Mouse (Mus musculus) cerebellum, adult 9-11 months (tissue): ENCODE data around the gene Sgca.

Experiments
- DNase-seq: peaks from one replicate; pipeline ENCODE4 v3.0.0; 2022

Gene Sgca

GRCm38 (mm10) chr11:95001058-95001457 lies 24.9 kb upstream of the Sgca start:
- DNase-seq, result peak; percentile 96

- peak; percentile 79 for DNase-seq
These were observed 24.4 kb upstream of the Sgca start for GRCm38 (mm10) chr11:95000548-95000947.

GRCm38 (mm10) chr11:95000128-95000527 lies 24.0 kb upstream of the Sgca start:
- peak; percentile 54 for DNase-seq

GRCm38 (mm10) chr11:94998041-94998531 lies 22.0 kb upstream of the Sgca start:
- DNase-seq, result peak; percentile 72

- no peak for DNase-seq
These were observed 21.5 kb upstream of the Sgca start for GRCm38 (mm10) chr11:94997596-94997995.

GRCm38 (mm10) chr11:94996984-94997383 lies 20.9 kb upstream of the Sgca start:
- peak; percentile 24 for DNase-seq

GRCm38 (mm10) chr11:94996101-94996500 lies 20.0 kb upstream of the Sgca start:
- peak; percentile 67 for DNase-seq

GRCm38 (mm10) chr11:94994947-94995772 lies 19.0 kb upstream of the Sgca start:
- peak; percentile 61 for DNase-seq

GRCm38 (mm10) chr11:94994208-94994814 lies 18.2 kb upstream of the Sgca start:
- peak; percentile 77 for DNase-seq

GRCm38 (mm10) chr11:94992754-94993606 lies 16.9 kb upstream of the Sgca start:
- peak; percentile 72 for DNase-seq

- peak; percentile 72 for DNase-seq
These were observed 16.3 kb upstream of the Sgca start for GRCm38 (mm10) chr11:94992480-94992753.

- peak; percentile 71 for DNase-seq
These were observed 15.7 kb upstream of the Sgca start for GRCm38 (mm10) chr11:94991641-94992479.

GRCm38 (mm10) chr11:94990749-94991577 lies 14.8 kb upstream of the Sgca start, which contains the start of gene Ppp1r9b:
Gene Ppp1r9b (plus strand): TSS chr11:94991035.
- DNase-seq, result peak; percentile 93

- DNase-seq, result no peak
These were observed 14.1 kb upstream of the Sgca start for GRCm38 (mm10) chr11:94990102-94990748.

- peak; percentile 90 for DNase-seq
These were observed 13.5 kb upstream of the Sgca start for GRCm38 (mm10) chr11:94989562-94990017.

- peak; percentile 69 for DNase-seq
These were observed 12.8 kb upstream of the Sgca start for GRCm38 (mm10) chr11:94988780-94989561.

GRCm38 (mm10) chr11:94987851-94988250 lies 11.7 kb upstream of the Sgca start:
- peak; percentile 58 for DNase-seq

- peak; percentile 48 for DNase-seq
These were observed 11.2 kb upstream of the Sgca start for GRCm38 (mm10) chr11:94987341-94987740.

- DNase-seq, result no peak
These were observed 10.3 kb upstream of the Sgca start for GRCm38 (mm10) chr11:94986435-94986834.

GRCm38 (mm10) chr11:94985822-94986221 lies 9.7 kb upstream of the Sgca start:
- DNase-seq, result no peak
